Comparison of ENCODE assay signal across 8 mouse cellular contexts in genomic region chr7:43213781-43214180, GRCm38 (mm10).
DNase-seq lines count a peak whose midpoint lies in the region; TF ChIP-seq lines count a peak whose summit lies in the region.
"Not testable (repeated sequence)": the region's sequence is repeated elsewhere in the genome, so short reads cannot be mapped to it uniquely, and the experiment has no call there.

No protein-coding gene starts in this region.

- peak overlapping the region in 1 of 3 experiments; percentile 37 for H3K4me3 ChIP-seq in CH12.LX (replicated peaks in 1 of 3; ENCODE audit: low read depth in 2 of 3, low read length in 2 of 3, poor library complexity in 1 of 3)

- not testable (repeated sequence) for H3K79me2 ChIP-seq in CH12.LX (replicated peaks; ENCODE audit: control insufficient read depth, extremely low read depth, insufficient read depth, poor library complexity, severe bottlenecking)

- TF ChIP-seq RAD21 in CH12.LX (IDR thresholded peaks at IDR 0.05; ENCODE audit: low read depth, low read length), result not testable (repeated sequence)

- H3K9me3 ChIP-seq in CH12.LX (replicated peaks; ENCODE audit: low read length), result not testable (repeated sequence)

- in situ Hi-C loops in CH12.LX (cut with MboI; ENCODE audit: low pct_ligation_motif_present, low pct_unique_long_range_greater_than_20kb, low sequenced_read_pairs), result not testable (repeated sequence)

- TF ChIP-seq CTCF in CH12.LX (conservative IDR thresholded peaks at IDR 0.05 in 1 of 2, IDR thresholded peaks at IDR 0.05 in 1 of 2; ENCODE audit: low read depth in 2 of 2, low read length in 2 of 2), result not testable (repeated sequence)

- H3K4me2 ChIP-seq in CH12.LX (ENCODE audit: insufficient read depth, low read depth, poor library complexity, severe bottlenecking), result not testable (repeated sequence)

- DNase-seq in CH12.LX (ENCODE audit: extremely low read depth) (peak; percentile 70), MN1 (ENCODE audit: low spot score) (peak; percentile 20)
- DNase-seq in adrenal gland, adult 2 months, result peak; percentile 13
- DNase-seq in heart, adult 11 months, result peak; percentile 93
- peak; percentile 34 for DNase-seq in kidney, postnatal 10 days
- peak; percentile 5 for DNase-seq in layer of hippocampus, adult 9-11 months
- peak; percentile 38 for DNase-seq in lung, postnatal 36 days
- DNase-seq in testis, postnatal 14 days (ENCODE audit: low spot score), result peak; percentile 71

- H3K27ac ChIP-seq in CH12.LX (ENCODE audit: insufficient read depth, low read depth), result not testable (repeated sequence)

- dilution Hi-C loops in CH12.LX (cut with MboI; ENCODE audit: extremely low pct_ligation_motif_present, extremely low pct_unique_long_range_greater_than_20kb, low sequenced_read_pairs), result not testable (repeated sequence)

- not testable (repeated sequence) for TF ChIP-seq POLR2A in CH12.LX (IDR thresholded peaks at IDR 0.05; ENCODE audit: low read depth, low read length)

- not testable (repeated sequence) for H3K9ac ChIP-seq in CH12.LX (ENCODE audit: insufficient read depth, low read depth)

- TF ChIP-seq EP300 in CH12.LX (IDR thresholded peaks at IDR 0.05; ENCODE audit: low read length), result not testable (repeated sequence)

- H3K36me3 ChIP-seq in CH12.LX (replicated peaks in 1 of 2; ENCODE audit: control insufficient read depth in 1 of 2, insufficient read depth in 1 of 2, low read length in 1 of 2), result not testable (repeated sequence)

- peaks cover 0 to 18% of the 10 kb centered on the region in 2 experiments; a peak in 2 of 4 replicates for H3K4me1 ChIP-seq in CH12.LX (ENCODE audit: control insufficient read depth in 1 of 2, insufficient read depth in 2 of 2)

- not testable (repeated sequence) for H3K27me3 ChIP-seq in CH12.LX (replicated peaks)

Comparison
In these comparisons a context has a peak if more than half of its experiments do, and no peak if none do; other contexts are left out.
1. DNase-seq: peak in every context shown above with its lines; median percentile 93 in heart, adult 11 months; 71 in testis, postnatal 14 days; 70 in CH12.LX; 38 in lung, postnatal 36 days; 34 in kidney, postnatal 10 days; 20 in MN1; 13 in adrenal gland, adult 2 months; 5 in layer of hippocampus, adult 9-11 months.